Mouse (Mus musculus) lung, adult 10 weeks (tissue): ENCODE data around the gene Gpat3. TPM values are rescaled to one million over a fixed set of nuclear protein-coding genes. Genes with fewer than 3 reads are reported as not detected.

ENCODE experiments used
- polyA plus RNA-seq: library from polyadenylated mRNA; stranded (reverse); fragments of 350-450 nt; fragmentation: Illumina TruSeq; extraction: RNeasy Lipid Tissue Mini Kit (QIAGEN cat#74804); gene quantifications from one replicate; pipeline ENCODE4 v1.2.3, GENCODE M21; 2014; ENCODE audit warnings: low read depth, low replicate concordance; ENCODE audit not compliant: insufficient read depth

Gpat3 gene
- 4.2 TPM for polyA plus RNA-seq

DNA sequence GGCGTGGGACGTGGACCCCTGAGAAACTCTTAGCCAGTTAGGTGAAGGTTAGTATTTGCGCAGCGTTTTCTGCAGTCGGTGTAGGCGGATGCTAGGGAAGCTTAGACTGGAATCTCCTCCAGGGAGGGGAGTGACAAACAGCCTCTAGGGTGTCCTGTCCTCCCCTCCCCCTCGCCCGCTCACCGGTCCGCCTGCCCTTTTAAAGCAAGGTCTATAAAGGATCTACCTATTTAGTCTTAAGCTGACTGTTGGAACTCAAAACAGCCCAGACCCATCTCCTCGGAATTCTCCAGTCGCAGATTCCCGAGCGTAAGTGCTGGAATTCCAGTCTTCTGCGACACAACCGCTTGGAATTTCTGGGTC lies at the start of gene Gpat3:
Gene Gpat3, plus strand, starts transcription at position 229 of the 363 bp plus-strand sequence.

DNA sequence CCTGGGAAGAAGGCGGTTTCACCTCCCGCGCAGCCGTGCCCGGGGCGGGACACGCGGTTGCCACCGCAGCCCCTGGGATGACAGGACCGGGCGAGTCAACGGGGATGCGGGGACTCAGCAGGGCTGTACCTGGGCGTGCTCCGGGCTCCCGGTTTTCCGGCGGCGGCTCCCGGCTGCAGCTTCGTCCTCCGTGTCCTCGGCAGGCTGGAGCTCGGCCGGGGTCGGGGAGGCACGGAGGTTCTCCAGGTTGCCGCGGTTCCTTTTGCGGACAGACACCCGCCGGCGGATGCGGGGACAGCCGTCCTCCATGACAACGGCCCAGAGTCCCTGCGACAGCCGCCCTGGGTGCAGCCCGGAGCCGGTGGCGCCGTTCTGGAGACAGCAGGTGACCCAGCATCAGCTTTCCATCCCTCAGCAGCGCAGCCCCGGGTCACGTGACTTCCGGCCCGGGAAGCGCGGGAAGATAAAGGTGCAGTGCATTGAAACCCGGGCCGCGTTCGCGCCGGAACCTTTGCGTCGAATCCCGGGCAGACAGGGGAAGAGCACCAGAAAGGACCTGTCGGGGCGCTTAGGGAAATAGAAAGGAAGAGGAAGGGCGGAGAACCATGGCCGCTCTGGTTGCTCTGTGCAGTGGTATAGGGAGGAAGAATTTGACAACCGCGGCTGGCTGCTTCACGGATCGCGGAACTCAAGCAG lies 47.2 kb upstream of the Gpat3 start, which contains the start of the genes Helq and Mrps18c:
Gene Helq, minus strand, starts transcription at position 434 of the 696 bp plus-strand sequence.
Gene Mrps18c, plus strand, starts transcription at position 463 of the 696 bp plus-strand sequence.

DNA sequence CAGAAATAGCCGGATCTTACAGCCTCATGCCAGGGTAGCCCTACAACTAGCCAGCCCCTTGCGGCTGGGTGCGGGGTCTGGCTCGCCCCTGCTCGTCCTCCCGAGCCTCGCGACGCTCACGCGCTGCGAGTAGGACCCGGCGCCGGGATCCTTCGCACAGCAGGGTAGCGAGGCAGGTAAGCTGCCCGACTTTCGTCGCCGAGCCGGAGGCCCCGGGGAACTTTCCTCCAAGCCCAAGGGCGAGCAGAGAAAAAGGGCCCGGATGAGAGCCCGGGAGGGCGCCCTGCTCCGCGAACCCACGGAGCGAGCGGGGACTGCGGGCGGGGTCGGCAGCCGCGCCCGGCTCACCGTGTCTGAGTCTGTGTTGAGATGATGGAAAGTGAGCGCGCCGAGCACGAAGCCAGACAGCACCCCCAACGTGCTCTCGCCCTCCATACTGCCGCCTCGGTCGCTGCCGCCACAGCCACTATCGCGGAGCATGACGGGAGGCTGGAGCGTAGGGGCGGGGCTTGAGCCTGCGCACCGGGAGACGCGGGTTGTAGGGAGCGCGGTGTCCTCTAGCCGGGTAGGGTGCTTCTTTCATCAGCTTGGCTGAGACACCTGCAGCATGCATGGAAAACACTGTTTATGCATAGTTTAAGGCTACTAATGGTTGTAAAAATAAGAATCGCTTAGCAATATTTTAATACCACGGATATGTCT lies 24.9 kb upstream of the Gpat3 start, which contains the start of gene Abraxas1:
Gene Abraxas1, minus strand, starts transcription at position 483 of the 702 bp plus-strand sequence.

Other genes starting within 250 kb of the Gpat3 start
- gene Coq2, start 170.6 kb upstream of the Gpat3 start, polyA plus RNA-seq, result 44.1 TPM
- gene Hpse, start 126.0 kb upstream of the Gpat3 start, polyA plus RNA-seq, result 3.2 TPM
- gene Helq, start 47.1 kb upstream of the Gpat3 start, polyA plus RNA-seq, result 6.5 TPM
- 84.6 TPM for gene Mrps18c, start 47.1 kb upstream of the Gpat3 start, polyA plus RNA-seq
- gene Abraxas1, start 24.7 kb upstream of the Gpat3 start, polyA plus RNA-seq, result 4.7 TPM